Mouse (Mus musculus): ENCODE results near the gene Tbkbp1.

DNA sequence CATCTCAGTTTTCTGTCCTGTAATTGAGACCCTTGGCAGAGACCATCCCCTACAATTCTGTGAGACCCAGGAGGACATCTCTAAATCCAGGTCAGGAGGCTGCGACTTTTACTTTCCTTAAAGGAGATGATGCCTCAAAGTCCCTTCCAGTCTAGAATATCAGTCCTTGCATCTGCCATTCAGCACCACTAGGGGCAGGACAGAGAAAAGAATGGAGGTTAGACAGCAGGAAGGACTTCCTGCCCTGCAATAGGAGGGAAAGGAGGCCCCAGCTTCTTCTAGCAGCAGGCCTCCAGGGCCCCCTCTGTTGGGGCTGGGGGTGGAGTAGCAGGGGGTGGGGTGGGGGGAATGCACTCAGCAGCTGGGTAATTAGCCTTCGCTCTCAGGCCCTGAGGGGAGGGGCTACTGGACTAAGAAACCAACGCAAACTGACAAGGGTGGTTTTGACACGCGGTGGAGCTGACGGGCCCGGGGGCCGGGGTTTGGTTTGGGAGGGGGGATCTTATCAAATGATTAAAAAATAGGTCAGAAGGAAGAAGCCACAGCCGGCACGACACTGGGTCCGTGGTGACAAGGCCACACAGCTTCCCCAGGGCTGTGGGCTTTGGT, 27.9 kb downstream of the Tbkbp1 start:
- TF ChIP-seq CTCF (IDR thresholded peaks at IDR 0.05; ENCODE audit: low read depth, low read length) (peak; percentile 33; the same call in 1 of the 2 replicates), TAL1 (conservative IDR thresholded peaks at IDR 0.05; ENCODE audit: low read depth, low read length) (no peak), POLR2AphosphoS5 (IDR thresholded peaks at IDR 0.05; ENCODE audit: insufficient replicate concordance, low read depth, low read length) (no peak), GATA1 (IDR thresholded peaks at IDR 0.05; ENCODE audit: borderline replicate concordance, low read length) (no peak)

Data from G1E (cell line).